Mouse (Mus musculus): ENCODE measurements around the gene Vwf. TPM values are rescaled to one million over a fixed set of nuclear protein-coding genes. Genes with fewer than 3 reads are reported as not detected.

Gene Vwf
- polyA plus RNA-seq, 1 experiment = 64.0 TPM

DNA sequence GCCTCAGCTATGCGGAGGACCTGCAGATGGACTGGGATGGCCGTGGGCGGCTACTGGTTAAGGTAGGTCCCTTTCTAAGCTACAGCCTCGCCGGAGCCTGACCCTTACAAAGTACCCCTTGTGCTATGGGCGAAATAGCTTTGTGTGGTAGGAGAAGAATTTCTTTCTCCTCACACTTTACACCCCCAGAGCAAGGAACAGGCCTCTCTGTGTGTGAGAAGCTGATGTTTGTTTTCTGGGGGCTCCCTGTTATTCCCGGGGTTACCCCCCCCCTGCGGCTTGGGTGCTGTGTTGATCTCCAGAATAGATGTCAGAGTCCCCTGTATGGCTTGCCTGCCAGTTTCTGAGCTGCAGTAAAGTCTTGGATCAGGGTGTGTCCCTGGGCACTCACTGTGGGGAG lies 54.1 kb downstream of the Vwf start:
- H3K4me1 ChIP-seq (ENCODE audit: control insufficient read depth, insufficient read depth, insufficient read length, low read length) = peaks cover 3% of the 10 kb centered on the region
- H3K36me3 ChIP-seq (ENCODE audit: control insufficient read depth, insufficient read depth, low read length) = no peaks in the 10 kb centered on the region
- no peak overlapping the region for H3K4me3 ChIP-seq (ENCODE audit: low read depth, low read length)
- no peak for TF ChIP-seq POLR2A (IDR thresholded peaks at IDR 0.05; ENCODE audit: low read depth, low read length)
- no peak for TF ChIP-seq CTCF (IDR thresholded peaks at IDR 0.05; ENCODE audit: extremely low read depth, insufficient read length, insufficient replicate concordance, low read depth, low read length)
- no peak overlapping the region for H3K27ac ChIP-seq (ENCODE audit: insufficient read depth, low read depth, low read length)
- no peaks in the 10 kb centered on the region for H3K27me3 ChIP-seq (ENCODE audit: control insufficient read depth, insufficient read depth, low read length)
- WGBS = 83% methylated on average over 8 of the region's 8 CpGs

GRCm38 (mm10) chr6:125601190-125601589 lies 54.6 kb downstream of the Vwf start:
- Histone ChIP-seq H3K27me3 (ENCODE audit: control insufficient read depth, insufficient read depth, low read length) (no peaks in the 10 kb centered on the region), H3K4me3 (ENCODE audit: low read depth, low read length) (no peak overlapping the region), H3K27ac (ENCODE audit: insufficient read depth, low read depth, low read length) (no peak overlapping the region), H3K4me1 (ENCODE audit: control insufficient read depth, insufficient read depth, insufficient read length, low read length) (peaks cover 3% of the 10 kb centered on the region), H3K36me3 (ENCODE audit: control insufficient read depth, insufficient read depth, low read length) (no peaks in the 10 kb centered on the region)
- 75% methylated on average over 4 of the region's 4 CpGs for WGBS
- TF ChIP-seq POLR2A (IDR thresholded peaks at IDR 0.05; ENCODE audit: low read depth, low read length) = no peak
- no peak for TF ChIP-seq CTCF (IDR thresholded peaks at IDR 0.05; ENCODE audit: extremely low read depth, insufficient read length, insufficient replicate concordance, low read depth, low read length)

DNA sequence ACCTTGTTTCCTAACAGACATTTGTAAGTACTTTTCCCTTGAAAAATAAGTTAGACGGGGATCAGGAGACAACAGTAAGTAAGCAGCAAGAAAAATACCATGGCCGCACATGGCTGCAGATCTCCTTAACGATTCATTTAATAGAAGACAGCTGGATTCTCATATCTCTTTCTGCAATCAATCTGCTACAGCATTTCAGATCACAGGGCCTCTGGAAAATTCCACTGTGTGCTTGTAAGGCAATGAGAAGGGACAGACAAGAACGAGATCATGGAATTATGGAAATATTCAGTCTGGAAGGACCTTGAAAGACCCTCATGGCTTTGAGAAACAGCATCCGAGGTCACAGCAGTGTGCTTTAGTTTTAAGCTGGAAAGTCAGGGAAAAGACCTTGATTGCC lies 55.2 kb downstream of the Vwf start:
- no peak overlapping the region for H3K27ac ChIP-seq (ENCODE audit: insufficient read depth, low read depth, low read length)
- H3K36me3 ChIP-seq (ENCODE audit: control insufficient read depth, insufficient read depth, low read length) = no peaks in the 10 kb centered on the region
- H3K27me3 ChIP-seq (ENCODE audit: control insufficient read depth, insufficient read depth, low read length) = no peaks in the 10 kb centered on the region
- H3K4me1 ChIP-seq (ENCODE audit: control insufficient read depth, insufficient read depth, insufficient read length, low read length) = peaks cover 3% of the 10 kb centered on the region
- TF ChIP-seq POLR2A (IDR thresholded peaks at IDR 0.05; ENCODE audit: low read depth, low read length) = no peak
- no peak for TF ChIP-seq CTCF (IDR thresholded peaks at IDR 0.05; ENCODE audit: extremely low read depth, insufficient read length, insufficient replicate concordance, low read depth, low read length)
- no peak overlapping the region for H3K4me3 ChIP-seq (ENCODE audit: low read depth, low read length)
- 75% methylated on average over 5 of the region's 5 CpGs for WGBS

GRCm38 (mm10) chr6:125602354-125602753 lies 55.8 kb downstream of the Vwf start:
- H3K36me3 ChIP-seq (ENCODE audit: control insufficient read depth, insufficient read depth, low read length) = no peaks in the 10 kb centered on the region
- TF ChIP-seq CTCF (IDR thresholded peaks at IDR 0.05; ENCODE audit: extremely low read depth, insufficient read length, insufficient replicate concordance, low read depth, low read length) (no peak), POLR2A (IDR thresholded peaks at IDR 0.05; ENCODE audit: low read depth, low read length) (no peak)
- WGBS = 85% methylated on average over 5 of the region's 5 CpGs
- H3K4me3 ChIP-seq (ENCODE audit: low read depth, low read length) = no peak overlapping the region
- no peaks in the 10 kb centered on the region for H3K27me3 ChIP-seq (ENCODE audit: control insufficient read depth, insufficient read depth, low read length)
- peaks cover 3% of the 10 kb centered on the region for H3K4me1 ChIP-seq (ENCODE audit: control insufficient read depth, insufficient read depth, insufficient read length, low read length)
- H3K27ac ChIP-seq (ENCODE audit: insufficient read depth, low read depth, low read length) = no peak overlapping the region

GRCm38 (mm10) chr6:125603234-125603633 lies 56.7 kb downstream of the Vwf start:
- no peaks in the 10 kb centered on the region for H3K36me3 ChIP-seq (ENCODE audit: control insufficient read depth, insufficient read depth, low read length)
- peak overlapping the region; percentile 22 for H3K4me3 ChIP-seq (ENCODE audit: low read depth, low read length)
- TF ChIP-seq CTCF (IDR thresholded peaks at IDR 0.05; ENCODE audit: extremely low read depth, insufficient read length, insufficient replicate concordance, low read depth, low read length) = peak; percentile 85
- no peak for TF ChIP-seq POLR2A (IDR thresholded peaks at IDR 0.05; ENCODE audit: low read depth, low read length)
- WGBS = 6% methylated on average over 18 of the region's 18 CpGs
- no peak overlapping the region for H3K27ac ChIP-seq (ENCODE audit: insufficient read depth, low read depth, low read length)
- no peaks in the 10 kb centered on the region for H3K27me3 ChIP-seq (ENCODE audit: control insufficient read depth, insufficient read depth, low read length)
- peaks cover 3% of the 10 kb centered on the region for H3K4me1 ChIP-seq (ENCODE audit: control insufficient read depth, insufficient read depth, insufficient read length, low read length)

DNA sequence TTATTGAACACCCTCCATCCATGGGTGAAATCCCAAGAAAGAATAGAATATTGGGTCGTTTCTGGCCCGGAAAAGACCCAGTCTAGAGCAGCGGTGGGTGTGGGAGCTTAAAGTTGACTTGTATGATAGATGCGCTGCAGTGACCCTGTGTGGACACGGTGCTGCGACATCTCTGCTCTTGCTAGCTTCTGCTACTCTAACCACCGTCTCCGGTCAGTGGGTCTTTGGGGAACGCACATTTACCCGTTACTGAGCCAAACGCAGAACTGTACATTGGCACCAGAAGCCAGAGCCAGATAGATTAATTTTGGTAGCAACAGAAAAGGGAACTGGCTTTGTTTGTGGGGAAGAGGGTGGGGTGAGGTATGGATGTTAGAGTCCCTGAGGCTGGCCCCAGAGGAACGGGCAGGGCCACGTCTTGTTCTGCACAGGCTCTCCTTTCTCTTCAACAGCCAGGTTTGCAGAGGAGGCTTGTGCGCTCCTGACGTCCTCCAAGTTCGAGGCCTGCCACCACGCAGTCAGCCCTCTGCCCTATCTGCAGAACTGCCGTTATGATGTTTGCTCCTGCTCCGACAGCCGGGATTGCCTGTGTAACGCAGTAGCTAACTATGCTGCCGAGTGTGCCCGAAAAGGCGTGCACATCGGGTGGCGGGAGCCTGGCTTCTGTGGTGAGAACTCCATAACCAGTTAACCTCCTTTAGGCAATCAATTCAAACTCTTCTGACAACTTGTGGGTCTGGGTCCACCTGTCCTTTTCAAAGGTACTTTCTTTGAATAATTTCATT lies 57.3 kb downstream of the Vwf start:
- H3K4me3 ChIP-seq (ENCODE audit: low read depth, low read length) = no peak overlapping the region
- no peak overlapping the region for H3K27ac ChIP-seq (ENCODE audit: insufficient read depth, low read depth, low read length)
- 55% methylated on average over 26 of the region's 26 CpGs for WGBS
- H3K36me3 ChIP-seq (ENCODE audit: control insufficient read depth, insufficient read depth, low read length) = no peaks in the 10 kb centered on the region
- H3K27me3 ChIP-seq (ENCODE audit: control insufficient read depth, insufficient read depth, low read length) = no peaks in the 10 kb centered on the region
- no peak for TF ChIP-seq POLR2A (IDR thresholded peaks at IDR 0.05; ENCODE audit: low read depth, low read length)
- no peak for TF ChIP-seq CTCF (IDR thresholded peaks at IDR 0.05; ENCODE audit: extremely low read depth, insufficient read length, insufficient replicate concordance, low read depth, low read length)
- peaks cover 3% of the 10 kb centered on the region for H3K4me1 ChIP-seq (ENCODE audit: control insufficient read depth, insufficient read depth, insufficient read length, low read length)

GRCm38 (mm10) chr6:125604463-125605191 lies 58.1 kb downstream of the Vwf start:
- no peak overlapping the region for H3K27ac ChIP-seq (ENCODE audit: insufficient read depth, low read depth, low read length)
- TF ChIP-seq CTCF (IDR thresholded peaks at IDR 0.05; ENCODE audit: extremely low read depth, insufficient read length, insufficient replicate concordance, low read depth, low read length) (peak; percentile 74; the same call in 1 of the 2 replicates), POLR2A (IDR thresholded peaks at IDR 0.05; ENCODE audit: low read depth, low read length) (no peak)
- no peaks in the 10 kb centered on the region for H3K27me3 ChIP-seq (ENCODE audit: control insufficient read depth, insufficient read depth, low read length)
- peaks cover 3% of the 10 kb centered on the region for H3K4me1 ChIP-seq (ENCODE audit: control insufficient read depth, insufficient read depth, insufficient read length, low read length)
- WGBS = 20% methylated on average over 9 of the region's 9 CpGs
- H3K36me3 ChIP-seq (ENCODE audit: control insufficient read depth, insufficient read depth, low read length) = no peaks in the 10 kb centered on the region
- H3K4me3 ChIP-seq (ENCODE audit: low read depth, low read length) = no peak overlapping the region
